Mouse (Mus musculus): ENCODE results near the gene Vpreb1.

The Vpreb1 gene

GRCm38 (mm10) chr16:16870617-16871331 lies at the start of gene Vpreb1, which contains the start of gene Top3b:
Vpreb1 (minus strand) TSS chr16:16870843.
Top3b (plus strand) TSS chr16:16870736.
- peak; percentile 96 for DNase-seq (ENCODE audit: extremely low read depth, insufficient read length, low spot score)

GRCm38 (mm10) chr16:16918441-16919117 lies 47.9 kb upstream of the Vpreb1 start:
- no peak for DNase-seq (ENCODE audit: extremely low read depth, insufficient read length, low spot score)

GRCm38 (mm10) chr16:16913440-16913839 lies 42.8 kb upstream of the Vpreb1 start:
- DNase-seq (ENCODE audit: extremely low read depth, insufficient read length, low spot score): no peak

GRCm38 (mm10) chr16:16911641-16912597 lies 41.3 kb upstream of the Vpreb1 start:
- peak; percentile 61 for DNase-seq (ENCODE audit: extremely low read depth, insufficient read length, low spot score)

- DNase-seq (ENCODE audit: extremely low read depth, insufficient read length, low spot score): no peak
These were observed 37.2 kb upstream of the Vpreb1 start for GRCm38 (mm10) chr16:16907799-16908198.

GRCm38 (mm10) chr16:16903188-16903587 lies 32.5 kb upstream of the Vpreb1 start:
- DNase-seq (ENCODE audit: extremely low read depth, insufficient read length, low spot score): no peak

- DNase-seq (ENCODE audit: extremely low read depth, insufficient read length, low spot score): no peak
These were observed 31.7 kb upstream of the Vpreb1 start for GRCm38 (mm10) chr16:16902329-16902728.

GRCm38 (mm10) chr16:16897056-16897584 lies 26.5 kb upstream of the Vpreb1 start:
- DNase-seq (ENCODE audit: extremely low read depth, insufficient read length, low spot score): no peak

GRCm38 (mm10) chr16:16896382-16897055 lies 25.9 kb upstream of the Vpreb1 start, which contains the start of gene Ppm1f:
Ppm1f (plus strand) TSS chr16:16896469.
- DNase-seq (ENCODE audit: extremely low read depth, insufficient read length, low spot score): peak; percentile 99

- no peak for DNase-seq (ENCODE audit: extremely low read depth, insufficient read length, low spot score)
These were observed 25.4 kb upstream of the Vpreb1 start for GRCm38 (mm10) chr16:16896015-16896381.

- no peak for DNase-seq (ENCODE audit: extremely low read depth, insufficient read length, low spot score)
These were observed 21.7 kb upstream of the Vpreb1 start for GRCm38 (mm10) chr16:16892366-16892765.

- no peak for DNase-seq (ENCODE audit: extremely low read depth, insufficient read length, low spot score)
These were observed 17.7 kb upstream of the Vpreb1 start for GRCm38 (mm10) chr16:16888341-16888740.

- no peak for DNase-seq (ENCODE audit: extremely low read depth, insufficient read length, low spot score)
These were observed 8.4 kb upstream of the Vpreb1 start for GRCm38 (mm10) chr16:16879025-16879424.

GRCm38 (mm10) chr16:16870241-16870616 lies 414 bp downstream of the Vpreb1 start:
- no peak for DNase-seq (ENCODE audit: extremely low read depth, insufficient read length, low spot score)

GRCm38 (mm10) chr16:16865696-16866561 lies 4.7 kb downstream of the Vpreb1 start:
- no peak for DNase-seq (ENCODE audit: extremely low read depth, insufficient read length, low spot score)

- DNase-seq (ENCODE audit: extremely low read depth, insufficient read length, low spot score): no peak
These were observed 5.4 kb downstream of the Vpreb1 start for GRCm38 (mm10) chr16:16865217-16865616.

- no peak for DNase-seq (ENCODE audit: extremely low read depth, insufficient read length, low spot score)
These were observed 6.7 kb downstream of the Vpreb1 start, which contains the start of gene Igll1 for GRCm38 (mm10) chr16:16863978-16864377. Igll1 (minus strand) TSS chr16:16863985.

- DNase-seq (ENCODE audit: extremely low read depth, insufficient read length, low spot score): no peak
These were observed 8.4 kb downstream of the Vpreb1 start for GRCm38 (mm10) chr16:16862288-16862687.

Data from 3134 (cell line).